Mouse (Mus musculus) midbrain, embryonic 14.5 days (tissue): Measurements from ENCODE around the gene Gadd45a. TPM values are rescaled to one million over a fixed set of nuclear protein-coding genes. Genes with fewer than 3 reads are reported as not detected.

Experiments
- ATAC-seq: fragments of 200-750 bp; cut with Nextera tagmentation; 2 replicates; pipeline ENCODE4 v1.8.0; 2017; ENCODE audit warnings: moderate number of reproducible peaks, moderate library complexity; ENCODE audit not compliant: low FRiP score, low TSS enrichment
- DNase-seq: peaks from one replicate; pipeline ENCODE4 v3.0.0-alpha.2; 2015
- H3K27ac ChIP-seq: fragments of 300-500 bp; sonication (generic); replicated peaks from 2 replicates; pipeline ENCODE4 v1.5.1; 2014; ENCODE audit warnings: mild to moderate bottlenecking, low read depth, low read length, moderate library complexity
- H3K27me3 ChIP-seq: fragments of 300-500 bp; sonication (generic); 2 replicates; pipeline ENCODE4 v1.6.1; 2014; ENCODE audit warnings: low read length, control low read depth, mixed read lengths; ENCODE audit not compliant: control insufficient read depth, insufficient read depth
- H3K36me3 ChIP-seq: fragments of 300-500 bp; sonication (generic); 2 replicates; pipeline ENCODE4 v1.6.1; 2014; ENCODE audit warnings: low read length, control low read depth; ENCODE audit not compliant: control insufficient read depth, insufficient read depth
- H3K4me1 ChIP-seq: fragments of 300-500 bp; sonication (generic); 2 replicates; pipeline ENCODE4 v1.6.1; 2014; ENCODE audit warnings: mild to moderate bottlenecking, antibody characterized with exemption, low read length, control low read depth; ENCODE audit not compliant: control insufficient read depth, insufficient read depth
- H3K4me2 ChIP-seq: fragments of 300-500 bp; sonication (generic); 2 replicates; pipeline ENCODE4 v1.6.1; 2014; ENCODE audit warnings: mild to moderate bottlenecking, low read length, moderate library complexity
- H3K4me3 ChIP-seq: fragments of 300-500 bp; sonication (generic); replicated peaks from 2 replicates; pipeline ENCODE4 v1.5.1; 2014; ENCODE audit warnings: low read depth, low read length
- H3K9ac ChIP-seq: fragments of 300-500 bp; sonication (generic); replicated peaks from 2 replicates; pipeline ENCODE4 v1.6.1; 2014; ENCODE audit warnings: mild to moderate bottlenecking, low read length, moderate library complexity
- H3K9me3 ChIP-seq: fragments of 300-500 bp; sonication (generic); 2 replicates; pipeline ENCODE4 v1.6.1; 2016; ENCODE audit warnings: low read length, control low read depth, mixed read lengths; ENCODE audit not compliant: control insufficient read depth
- WGBS: fragments of 180-500 bp; shearing (Covaris S2); extraction: QIAGEN DNeasy Blood & Tissue Kit; methylation state at CpG from one replicate; pipeline ENCODE4 v1.1.7; 2014; 5-methylcytosine and 5-hydroxymethylcytosine counted together
- polyA plus RNA-seq: library from polyadenylated mRNA; unstranded; fragments of >200 nt; fragmentation: Nextera tagmentation; extraction: Ambion mirVana; gene quantifications from 2 replicates; pipeline ENCODE4 v1.2.1, GENCODE M21; 2014

The Gadd45a gene
- polyA plus RNA-seq, 1 experiment from 2014 or later, result 13.7 TPM

- ATAC-seq (no peak), DNase-seq (no peak)
- Histone ChIP-seq H3K27me3 (no peaks in the 10 kb centered on the region), H3K4me3 (no peak overlapping the region), H3K36me3 (no peaks in the 10 kb centered on the region), H3K4me2 (no peak overlapping the region), H3K9me3 (no peaks in the 10 kb centered on the region), H3K27ac (no peak overlapping the region), H3K9ac (no peak overlapping the region), H3K4me1 (no peaks in the 10 kb centered on the region)
- 95% methylated on average over 4 of the region's 4 CpGs for WGBS
Observed at GRCm38 (mm10) chr6:67073446-67073845, 36.2 kb upstream of the Gadd45a start.

- H3K4me1 ChIP-seq, result no peaks in the 10 kb centered on the region
- no peak for DNase-seq
- H3K4me3 ChIP-seq, result no peak overlapping the region
- no peak for ATAC-seq
- H3K27me3 ChIP-seq, result no peaks in the 10 kb centered on the region
- H3K36me3 ChIP-seq, result no peaks in the 10 kb centered on the region
- no peak overlapping the region for H3K9ac ChIP-seq
- no peaks in the 10 kb centered on the region for H3K9me3 ChIP-seq
- 90% methylated on average over 1 of the region's 1 CpGs for WGBS
- no peak overlapping the region for H3K27ac ChIP-seq
- no peak overlapping the region for H3K4me2 ChIP-seq
Observed at GRCm38 (mm10) chr6:67071615-67072014, 34.4 kb upstream of the Gadd45a start.

GRCm38 (mm10) chr6:67069800-67070315 lies 32.6 kb upstream of the Gadd45a start:
- Histone ChIP-seq H3K36me3 (no peaks in the 10 kb centered on the region), H3K9ac (no peak overlapping the region), H3K4me2 (no peak overlapping the region), H3K4me3 (no peak overlapping the region), H3K4me1 (no peaks in the 10 kb centered on the region), H3K27ac (no peak overlapping the region), H3K9me3 (no peaks in the 10 kb centered on the region), H3K27me3 (no peaks in the 10 kb centered on the region)
- WGBS, result 67% methylated on average over 9 of the region's 9 CpGs
- peak; percentile 17 for DNase-seq
- no peak for ATAC-seq

- H3K4me2 ChIP-seq, result no peak overlapping the region
- H3K27ac ChIP-seq, result no peak overlapping the region
- ATAC-seq (no peak), DNase-seq (no peak)
- H3K4me1 ChIP-seq, result no peaks in the 10 kb centered on the region
- no peaks in the 10 kb centered on the region for H3K27me3 ChIP-seq
- no peak overlapping the region for H3K4me3 ChIP-seq
- WGBS, result 92% methylated on average over 8 of the region's 8 CpGs
- H3K9ac ChIP-seq, result no peak overlapping the region
- H3K9me3 ChIP-seq, result no peaks in the 10 kb centered on the region
- H3K36me3 ChIP-seq, result no peaks in the 10 kb centered on the region
Observed at GRCm38 (mm10) chr6:67069219-67069762, 32.0 kb upstream of the Gadd45a start.

- DNase-seq (no peak), ATAC-seq (no peak)
- H3K27ac ChIP-seq, result no peak overlapping the region
- H3K27me3 ChIP-seq, result no peaks in the 10 kb centered on the region
- no peak overlapping the region for H3K4me2 ChIP-seq
- H3K9ac ChIP-seq, result no peak overlapping the region
- H3K4me3 ChIP-seq, result no peak overlapping the region
- no peaks in the 10 kb centered on the region for H3K9me3 ChIP-seq
- WGBS, result 89% methylated on average over 5 of the region's 5 CpGs
- H3K4me1 ChIP-seq, result no peaks in the 10 kb centered on the region
- no peaks in the 10 kb centered on the region for H3K36me3 ChIP-seq
Observed at GRCm38 (mm10) chr6:67060057-67060456, 22.8 kb upstream of the Gadd45a start.

GRCm38 (mm10) chr6:67057991-67058696 lies 20.9 kb upstream of the Gadd45a start:
- H3K27ac ChIP-seq, result no peak overlapping the region
- H3K4me1 ChIP-seq, result no peaks in the 10 kb centered on the region
- ATAC-seq (no peak), DNase-seq (no peak)
- 95% methylated on average over 7 of the region's 7 CpGs for WGBS
- no peaks in the 10 kb centered on the region for H3K9me3 ChIP-seq
- no peaks in the 10 kb centered on the region for H3K36me3 ChIP-seq
- H3K4me3 ChIP-seq, result no peak overlapping the region
- H3K27me3 ChIP-seq, result no peaks in the 10 kb centered on the region
- no peak overlapping the region for H3K4me2 ChIP-seq
- no peak overlapping the region for H3K9ac ChIP-seq

- Histone ChIP-seq H3K4me2 (no peak overlapping the region), H3K4me1 (no peaks in the 10 kb centered on the region), H3K9me3 (no peaks in the 10 kb centered on the region), H3K9ac (no peak overlapping the region), H3K4me3 (no peak overlapping the region), H3K36me3 (no peaks in the 10 kb centered on the region), H3K27ac (no peak overlapping the region), H3K27me3 (no peaks in the 10 kb centered on the region)
- DNase-seq, result no peak
- 92% methylated on average over 5 of the region's 5 CpGs for WGBS
- ATAC-seq, result no peak
Observed at GRCm38 (mm10) chr6:67057574-67057973, 20.3 kb upstream of the Gadd45a start.

GRCm38 (mm10) chr6:67056889-67057564 lies 19.8 kb upstream of the Gadd45a start:
- no peak overlapping the region for H3K4me3 ChIP-seq
- 96% methylated on average over 3 of the region's 3 CpGs for WGBS
- ATAC-seq, result no peak
- DNase-seq, result no peak
- no peaks in the 10 kb centered on the region for H3K36me3 ChIP-seq
- no peak overlapping the region for H3K27ac ChIP-seq
- H3K4me1 ChIP-seq, result no peaks in the 10 kb centered on the region
- H3K4me2 ChIP-seq, result no peak overlapping the region
- no peak overlapping the region for H3K9ac ChIP-seq
- no peaks in the 10 kb centered on the region for H3K9me3 ChIP-seq
- no peaks in the 10 kb centered on the region for H3K27me3 ChIP-seq
